Mouse (Mus musculus): ENCODE measurements around the gene Zbtb34.

GRCm38 (mm10) chr2:33436035-33436580 lies 5.0 kb upstream of the Zbtb34 start:
- TF ChIP-seq CTCF (conservative IDR thresholded peaks at IDR 0.05; ENCODE audit: low read length) (no peak), POU5F1 (IDR thresholded peaks at IDR 0.05; ENCODE audit: borderline replicate concordance, low read length) (no peak), NANOG (IDR thresholded peaks at IDR 0.05; ENCODE audit: borderline replicate concordance, low read length) (no peak)

Data from E14TG2a.4 (cell line).